Mouse (Mus musculus): ENCODE measurements around the gene Slc5a10.

GRCm38 (mm10) chr11:61699933-61700332, 20.7 kb downstream of the Slc5a10 start:
- no peak for TF ChIP-seq CTCF (IDR thresholded peaks at IDR 0.05; ENCODE audit: extremely low read depth, insufficient read depth, low read length)
- TF ChIP-seq POLR2A (IDR thresholded peaks at IDR 0.05; ENCODE audit: extremely low read depth, insufficient read depth, low read length): no peak
